Mouse (Mus musculus) heart, adult 2 months (tissue): Measurements from ENCODE around the gene Ghrh. TPM values are rescaled to one million over a fixed set of nuclear protein-coding genes. Genes with fewer than 3 reads are reported as not detected.

Source experiments
- DNase-seq, 2 experiments: peaks; one replicate each; pipeline ENCODE4 v3.0.0; 2021
- H3K27ac ChIP-seq: fragments of 200-600 bp; 2 replicates; pipeline ENCODE4 v1.8.1; 2022
- H3K27me3 ChIP-seq: fragments of 200-500 bp; 2 replicates; pipeline ENCODE4 v1.6.1; 2012; ENCODE audit warnings: mild to moderate bottlenecking, low read length, inconsistent platforms, mixed read lengths; ENCODE audit not compliant: control insufficient read depth, insufficient read depth
- H3K36me3 ChIP-seq: fragments of 200-500 bp; 2 replicates; pipeline ENCODE4 v1.6.1; 2012; ENCODE audit warnings: low read length, inconsistent platforms; ENCODE audit not compliant: control insufficient read depth, insufficient read depth
- H3K4me1 ChIP-seq: fragments of 200-500 bp; 2 replicates; pipeline ENCODE4 v1.6.1; 2011; ENCODE audit warnings: low read length; ENCODE audit not compliant: control insufficient read depth, insufficient read depth
- H3K4me3 ChIP-seq: fragments of 200-600 bp; 2 replicates; pipeline ENCODE4 v1.8.1; 2022
- H3K79me2 ChIP-seq: fragments of 200-500 bp; replicated peaks from 2 replicates; pipeline ENCODE4 v1.6.1; 2012; ENCODE audit warnings: mild to moderate bottlenecking, inconsistent platforms, low read length, moderate library complexity, mixed read lengths; ENCODE audit not compliant: control insufficient read depth, insufficient read depth
- H3K9ac ChIP-seq: fragments of 200-500 bp; 2 replicates; pipeline ENCODE4 v1.6.1; 2012; ENCODE audit warnings: low read depth, mild to moderate bottlenecking, control low read depth, inconsistent platforms, low read length, mixed read lengths
- CTCF ChIP-seq: fragments of 200-600 bp; IDR thresholded peaks from 2 replicates; pipeline ENCODE4 v1.8.1; 2022; ENCODE audit warnings: antibody characterized with exemption, mild to moderate bottlenecking, moderate library complexity
- EP300 ChIP-seq: fragments of 200-500 bp; IDR thresholded peaks from 2 replicates; pipeline ENCODE4 v1.6.1; 2011; ENCODE audit warnings: low read depth, low read length, control low read depth; ENCODE audit not compliant: insufficient read depth
- POLR2A ChIP-seq: fragments of 200-500 bp; IDR thresholded peaks from 2 replicates; pipeline ENCODE4 v1.6.1; 2011; ENCODE audit warnings: mild to moderate bottlenecking, low read depth, low read length, control low read depth; ENCODE audit not compliant: insufficient read depth
- WGBS: fragments of 180-500 bp; shearing (Covaris S2); methylation state at CpG from one replicate; pipeline ENCODE4 v1.1.7; 2018; 5-methylcytosine and 5-hydroxymethylcytosine counted together
- intact Hi-C: fragments of 180-260 bp; cut with DNase I; formaldehyde crosslinking; loops from one replicate; pipeline ENCODE4 v1.15.1; 2025
- polyA plus RNA-seq: library from polyadenylated mRNA; depleted of rRNA; stranded (reverse); fragments of >200 nt; gene quantifications from 2 replicates; pipeline ENCODE4 v1.2.3, GENCODE M21; 2012
- total RNA-seq, 2 experiments: library from RNA; stranded (reverse); gene quantifications; 2 replicates each; pipeline ENCODE4 v1.2.3; 2021

Gene Ghrh
- total and polyA plus RNA-seq, 3 experiments, result not detected

DNA sequence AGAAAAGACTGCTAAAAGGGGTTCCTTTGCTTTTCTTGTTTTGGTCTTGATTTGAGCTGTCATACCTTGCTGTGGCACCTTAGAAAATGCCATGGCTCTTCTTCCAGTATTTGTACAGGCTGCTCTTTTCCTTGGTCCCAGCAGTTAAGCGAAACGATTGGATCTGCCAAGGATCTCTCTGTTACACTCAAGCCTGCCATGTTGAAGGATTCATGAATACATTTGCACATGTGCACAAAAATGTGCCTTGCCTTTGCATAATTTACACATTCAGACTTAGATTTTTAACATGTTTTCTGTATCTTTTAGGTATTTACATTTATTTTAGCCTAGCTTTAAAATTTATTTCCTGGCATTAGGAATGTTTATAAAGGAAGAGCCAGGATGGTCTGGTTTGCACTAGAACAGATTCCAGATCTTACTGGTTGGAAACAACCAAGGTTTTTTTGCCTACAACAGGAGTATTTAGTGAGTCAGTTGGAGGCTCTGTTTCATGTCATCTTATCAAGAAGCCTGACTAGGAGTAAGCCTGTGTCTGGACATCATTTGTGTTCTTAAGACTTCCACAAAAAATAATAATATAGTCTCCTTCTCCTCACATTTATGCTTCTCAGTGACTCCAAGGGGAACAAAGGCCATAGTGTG, 38.9 kb downstream of the Ghrh start:
- Histone ChIP-seq H3K79me2 (no peaks in the 10 kb centered on the region), H3K4me1 (no peaks in the 10 kb centered on the region), H3K9ac (no peak overlapping the region), H3K27ac (no peak overlapping the region), H3K27me3 (no peaks in the 10 kb centered on the region), H3K4me3 (no peak overlapping the region), H3K36me3 (no peaks in the 10 kb centered on the region)
- TF ChIP-seq CTCF, result no peak
- no peak for TF ChIP-seq EP300
- 67% methylated on average over 2 of the region's 2 CpGs for WGBS
- DNase-seq, result no peak
- intact Hi-C loops, result no loop called here

DNA sequence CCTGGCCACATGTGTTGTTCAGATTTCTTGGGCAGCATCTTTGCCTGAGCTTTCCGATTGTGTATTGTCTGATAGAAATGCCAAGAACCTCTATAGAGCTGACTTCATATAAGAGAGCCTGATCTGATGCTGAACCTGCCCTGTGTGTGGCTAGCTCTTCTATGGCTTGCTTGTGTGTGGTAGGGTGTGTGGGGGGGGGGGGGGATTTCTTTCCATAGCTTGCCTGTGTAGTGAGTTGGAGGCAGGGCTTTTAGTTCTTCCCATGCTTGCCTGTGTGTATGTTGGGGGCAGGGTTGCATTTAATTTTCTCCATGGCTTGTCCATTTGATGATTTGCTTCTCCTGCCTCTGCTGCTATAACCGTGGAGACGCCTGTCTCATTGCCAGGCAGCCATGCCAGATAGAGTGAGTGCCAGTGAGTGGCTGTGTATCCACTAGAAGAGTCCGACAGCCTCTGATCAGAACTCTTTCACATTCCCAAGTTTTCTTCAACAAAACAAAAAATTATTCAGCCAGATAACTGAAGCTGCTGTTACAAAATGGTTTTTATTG, 39.5 kb downstream of the Ghrh start:
- Histone ChIP-seq H3K27ac (no peak overlapping the region), H3K36me3 (no peaks in the 10 kb centered on the region)

DNA sequence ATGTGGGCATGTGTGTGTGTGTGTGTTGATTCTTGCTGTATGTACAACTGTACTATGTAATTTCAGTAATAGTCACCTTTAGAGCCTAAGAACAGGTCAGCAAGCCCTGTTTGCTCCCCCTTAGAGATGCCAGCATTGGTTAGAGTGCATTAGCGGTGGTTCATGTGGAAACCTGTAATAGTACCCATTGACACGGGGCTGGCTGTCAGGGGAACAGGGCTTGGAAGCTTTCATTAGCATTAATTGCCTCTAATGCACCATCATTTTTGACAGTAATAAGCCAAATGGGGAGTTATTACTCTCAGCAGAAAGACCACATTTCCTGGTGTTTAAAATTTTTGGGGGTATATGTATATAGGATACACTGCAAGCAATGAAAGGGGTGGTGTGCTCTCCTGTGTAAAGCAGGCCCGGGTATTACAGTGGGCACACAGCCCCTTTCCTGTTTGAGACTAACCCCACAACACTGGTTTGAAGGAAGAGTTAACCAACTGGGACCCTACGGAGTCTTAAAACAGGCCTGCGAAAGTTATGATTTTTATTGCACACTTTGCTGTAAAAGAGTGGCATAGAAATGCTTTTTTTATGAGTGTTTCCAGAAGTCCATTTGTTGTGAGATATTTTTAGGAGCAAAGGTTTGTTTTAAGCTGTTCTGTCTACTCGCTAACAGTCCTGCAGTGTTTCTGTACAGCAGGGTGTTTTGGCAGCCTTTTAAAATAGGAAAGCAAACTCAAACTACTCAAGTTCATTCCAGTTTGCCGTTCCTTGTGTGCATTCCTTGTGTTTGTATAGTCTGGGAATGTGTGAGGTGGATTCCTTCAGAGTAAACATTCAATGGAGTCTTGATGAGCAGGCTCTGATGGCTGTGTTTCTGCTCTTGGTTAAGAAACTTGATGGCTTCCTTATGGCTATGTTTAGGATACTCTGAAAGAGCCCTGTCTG, 40.9 kb downstream of the Ghrh start:
- H3K79me2 ChIP-seq, result no peaks in the 10 kb centered on the region
- TF ChIP-seq EP300 (no peak), POLR2A (no peak), CTCF (no peak)
- 85% methylated on average over 7 of the region's 7 CpGs for WGBS
- no peak overlapping the region for H3K27ac ChIP-seq
- intact Hi-C loops, result no loop called here
- H3K36me3 ChIP-seq, result no peaks in the 10 kb centered on the region
- H3K4me1 ChIP-seq, result no peaks in the 10 kb centered on the region
- no peaks in the 10 kb centered on the region for H3K27me3 ChIP-seq
- no peak for DNase-seq
- H3K9ac ChIP-seq, result no peak overlapping the region
- no peak overlapping the region for H3K4me3 ChIP-seq

More for the DNA sequence above, 39.5 kb downstream of the Ghrh start:
- WGBS, result 75% methylated on average over 4 of the region's 4 CpGs
- DNase-seq, result no peak
- Histone ChIP-seq H3K4me3 (no peak overlapping the region), H3K27me3 (no peaks in the 10 kb centered on the region), H3K79me2 (no peaks in the 10 kb centered on the region), H3K4me1 (no peaks in the 10 kb centered on the region), H3K9ac (no peak overlapping the region)
- intact Hi-C loops, result no loop called here
- TF ChIP-seq EP300 (no peak), CTCF (no peak), POLR2A (no peak)

DNA sequence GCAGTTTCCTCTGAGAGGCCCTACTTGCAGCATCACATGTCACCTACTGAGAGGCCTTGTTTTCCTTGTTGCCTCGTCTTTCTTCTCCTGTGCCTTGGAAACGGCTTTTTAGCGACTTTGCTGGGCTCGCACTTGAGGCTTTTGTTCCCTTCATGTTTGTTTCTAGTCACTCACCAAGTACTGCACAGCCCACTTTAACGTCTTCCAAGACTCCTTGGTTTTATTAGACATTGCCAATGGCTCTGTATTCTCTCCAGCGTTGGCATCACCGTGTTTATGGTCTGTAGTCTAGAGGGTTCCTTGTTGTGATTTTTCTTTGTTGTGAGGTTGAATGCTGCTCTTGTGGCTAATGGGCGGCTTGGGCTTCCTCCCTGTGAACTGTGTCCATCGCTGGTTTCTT, 44.2 kb downstream of the Ghrh start:
- WGBS, result 80% methylated on average over 9 of the region's 9 CpGs
- no peak overlapping the region for H3K9ac ChIP-seq
- no peak for DNase-seq
- no peaks in the 10 kb centered on the region for H3K36me3 ChIP-seq
- no peak overlapping the region for H3K4me3 ChIP-seq
- TF ChIP-seq EP300, result no peak
- no peak for TF ChIP-seq POLR2A
- TF ChIP-seq CTCF, result no peak
- intact Hi-C loops, result no loop called here
- H3K27ac ChIP-seq, result no peak overlapping the region
- H3K79me2 ChIP-seq, result no peaks in the 10 kb centered on the region
- no peaks in the 10 kb centered on the region for H3K27me3 ChIP-seq
- H3K4me1 ChIP-seq, result no peaks in the 10 kb centered on the region

DNA sequence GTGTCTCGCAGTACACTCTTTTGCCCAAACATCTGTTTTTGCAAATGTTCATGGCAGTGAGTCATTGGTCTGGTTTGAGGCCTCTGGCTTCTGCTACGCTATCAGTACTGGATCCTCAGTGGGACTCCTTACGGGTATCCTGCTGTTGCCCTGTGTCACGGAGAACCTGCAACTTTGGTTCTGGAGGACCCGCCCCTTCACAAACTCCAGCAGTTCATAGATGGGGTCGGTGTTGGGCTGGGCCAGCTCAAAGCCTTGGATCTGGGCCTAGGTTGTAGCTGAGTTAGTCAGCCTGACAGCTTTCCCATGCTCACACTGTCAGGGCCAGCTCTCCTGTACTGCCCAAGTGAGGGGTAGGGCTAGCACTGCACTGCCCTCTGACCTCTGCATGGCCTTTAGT, 47.3 kb downstream of the Ghrh start:
- Histone ChIP-seq H3K27me3 (no peaks in the 10 kb centered on the region), H3K9ac (no peak overlapping the region), H3K4me3 (no peak overlapping the region), H3K36me3 (no peaks in the 10 kb centered on the region), H3K4me1 (no peaks in the 10 kb centered on the region), H3K79me2 (no peaks in the 10 kb centered on the region), H3K27ac (no peak overlapping the region)
- DNase-seq, result no peak
- WGBS, result 84% methylated on average over 6 of the region's 6 CpGs
- TF ChIP-seq EP300 (no peak), CTCF (no peak), POLR2A (no peak)
- intact Hi-C loops, result no loop called here
